Mouse (Mus musculus) megakaryocyte, adult 5-6 weeks (primary cell): ENCODE measurements around the gene Alpi. TPM values are rescaled to one million over a fixed set of nuclear protein-coding genes. Genes with fewer than 3 reads are reported as not detected.

ENCODE experiments used
- ATAC-seq: 2 replicates; pipeline ENCODE4 v1.8.0; 2016; ENCODE audit warnings: mild to moderate bottlenecking, inconsistent platforms; ENCODE audit not compliant: poor library complexity, severe bottlenecking
- total RNA-seq, 2 experiments: library from RNA; stranded (forward) in 1 of 2; stranded (reverse) in 1 of 2; fragments of 153-499, 151-499 nt in 1 of 2; fragments of 221-1000, 200-1000 nt in 1 of 2; gene quantifications; 2 replicates each; pipeline versions ENCODE4 v1.2.3 to v1.2.4; 2015 to 2017

The Alpi gene
- not detected in 2 replicates for total RNA-seq (2015)
- total RNA-seq (2017): not detected in 2 replicates

- no peak for ATAC-seq
Observed at GRCm38 (mm10) chr1:87101411-87101810, at the start of gene Alpi. TSS of gene Alpi (minus strand) at chr1:87101606.

GRCm38 (mm10) chr1:87149422-87149821 lies 48.0 kb upstream of the Alpi start:
- ATAC-seq: 0 out of 2 replicates have a peak, but pooled peaks have one; percentile 18

GRCm38 (mm10) chr1:87143141-87143540 lies 41.7 kb upstream of the Alpi start:
- no peak for ATAC-seq

- no peak for ATAC-seq
Observed at GRCm38 (mm10) chr1:87142456-87142855, 41.0 kb upstream of the Alpi start.

- no peak for ATAC-seq
Observed at GRCm38 (mm10) chr1:87141550-87141949, 40.1 kb upstream of the Alpi start.

- ATAC-seq: no peak
Observed at GRCm38 (mm10) chr1:87131803-87132202, 30.4 kb upstream of the Alpi start.

GRCm38 (mm10) chr1:87127206-87128030 lies 26.0 kb upstream of the Alpi start:
- ATAC-seq: no peak

- no peak for ATAC-seq
Observed at GRCm38 (mm10) chr1:87124673-87125072, 23.3 kb upstream of the Alpi start, which contains the start of gene Akp3. TSS of gene Akp3 (plus strand) at chr1:87124973.

GRCm38 (mm10) chr1:87114784-87115183 lies 13.4 kb upstream of the Alpi start:
- no peak for ATAC-seq

GRCm38 (mm10) chr1:87111719-87112354 lies 10.4 kb upstream of the Alpi start:
- no peak for ATAC-seq

- ATAC-seq: no peak
Observed at GRCm38 (mm10) chr1:87108564-87108963, 7.2 kb upstream of the Alpi start.

- ATAC-seq: no peak
Observed at GRCm38 (mm10) chr1:87106536-87106935, 5.1 kb upstream of the Alpi start.

GRCm38 (mm10) chr1:87103936-87104335 lies 2.5 kb upstream of the Alpi start:
- ATAC-seq: no peak

- no peak for ATAC-seq
Observed at GRCm38 (mm10) chr1:87102114-87102513, 708 bp upstream of the Alpi start.

GRCm38 (mm10) chr1:87098358-87098975 lies 2.9 kb downstream of the Alpi start:
- ATAC-seq: peak; percentile 73

- no peak for ATAC-seq
Observed at GRCm38 (mm10) chr1:87095642-87096041, 5.8 kb downstream of the Alpi start.

- ATAC-seq: no peak
Observed at GRCm38 (mm10) chr1:87089828-87090227, 11.6 kb downstream of the Alpi start, which contains the start of gene Alppl2. TSS of gene Alppl2 (minus strand) at chr1:87089928.

GRCm38 (mm10) chr1:87089251-87089650 lies 12.2 kb downstream of the Alpi start:
- ATAC-seq: no peak

GRCm38 (mm10) chr1:87086964-87087363 lies 14.4 kb downstream of the Alpi start:
- ATAC-seq: no peak

GRCm38 (mm10) chr1:87086196-87086595 lies 15.2 kb downstream of the Alpi start:
- no peak for ATAC-seq

GRCm38 (mm10) chr1:87073776-87074175 lies 27.6 kb downstream of the Alpi start:
- ATAC-seq: no peak

GRCm38 (mm10) chr1:87070720-87071119 lies 30.7 kb downstream of the Alpi start:
- ATAC-seq: peak; percentile 77
